Mouse (Mus musculus): ENCODE measurements around the gene E130311K13Rik.

GRCm38 (mm10) chr3:63975955-63976908 is 47.0 kb upstream of the E130311K13Rik start, which contains the start of gene Gmps:
- TF ChIP-seq POLR2AphosphoS5 (IDR thresholded peaks at IDR 0.05; ENCODE audit: borderline replicate concordance, low read depth, low read length), result 0 out of 2 replicates have a peak, but pooled peaks have one; percentile 54
- TF ChIP-seq ZKSCAN1 (IDR thresholded peaks at IDR 0.05; ENCODE audit: low read depth, low read length), result no peak
- peak; percentile 92 for TF ChIP-seq POLR2AphosphoS2 (IDR thresholded peaks at IDR 0.05; ENCODE audit: low read length)
- TF ChIP-seq BHLHE40 (IDR thresholded peaks at IDR 0.05; ENCODE audit: borderline replicate concordance, low read depth, low read length), result no peak
- TF ChIP-seq CTCF (IDR thresholded peaks at IDR 0.05 in 2 of 3, conservative IDR thresholded peaks at IDR 0.05 in 1 of 3; ENCODE audit: control insufficient read depth in 1 of 3, insufficient read depth in 1 of 3, low read depth in 2 of 3, low read length in 3 of 3, poor library complexity in 1 of 3, severe bottlenecking in 1 of 3), result no peak
- TF ChIP-seq CHD2 (IDR thresholded peaks at IDR 0.05; ENCODE audit: low read length), result no peak
- TF ChIP-seq MAFK (IDR thresholded peaks at IDR 0.05; ENCODE audit: borderline replicate concordance, low read depth, low read length), result no peak
- peak; percentile 87 for TF ChIP-seq GATA1 (IDR thresholded peaks at IDR 0.05; ENCODE audit: low read depth, low read length)
- peak; percentile 80 to 98 for TF ChIP-seq POLR2A (IDR thresholded peaks at IDR 0.05; ENCODE audit: control insufficient read depth in 1 of 2, insufficient read depth in 1 of 2, low read depth in 1 of 2, low read length in 2 of 2, poor library complexity in 1 of 2)
- no peak for TF ChIP-seq ZC3H11A (IDR thresholded peaks at IDR 0.05; ENCODE audit: low read depth, low read length)

All from MEL (cell line).